Mouse (Mus musculus): ENCODE results near the gene Cfap54.

- TF ChIP-seq CTCF (IDR thresholded peaks at IDR 0.05; ENCODE audit: control insufficient read depth, insufficient read depth, insufficient read length) (no peak), USF1 (IDR thresholded peaks at IDR 0.05; ENCODE audit: low read depth) (no peak), MYOD1 (IDR thresholded peaks at IDR 0.05; ENCODE audit: control insufficient read depth, insufficient read length, low read depth) (no peak), FOSL1 (IDR thresholded peaks at IDR 0.05; ENCODE audit: insufficient read depth, low read length, poor library complexity, severe bottlenecking) (no peak), MAX (IDR thresholded peaks at IDR 0.05) (no peak), CEBPB (IDR thresholded peaks at IDR 0.05; ENCODE audit: low read depth) (no peak), MYOG (IDR thresholded peaks at IDR 0.05; ENCODE audit: control insufficient read depth, extremely low read depth, insufficient read length) (no peak)
Observed at GRCm38 (mm10) chr10:93087504-93087903, 6.1 kb upstream of the Cfap54 start.

Measured in C2C12 (cell line).